Mouse (Mus musculus) natural killer cell, adult 2 months (primary cell): ENCODE results near the gene Gm11569.
"Not testable (repeated sequence)": the region's sequence is repeated elsewhere in the genome, so short reads cannot be mapped to it uniquely, and the experiment has no call there.

Source experiments
- DNase-seq, 2 experiments: peaks; one replicate each; pipeline ENCODE4 v3.0.0; 2022; ENCODE audit warnings: low spot score in 2 of 2

Gene Gm11569

GRCm38 (mm10) chr11:99798832-99799231 is at the start of gene Gm11569:
Gene Gm11569 (minus strand): TSS chr11:99798932.
- not testable (repeated sequence) for DNase-seq

GRCm38 (mm10) chr11:99846746-99847145 is 48.0 kb upstream of the Gm11569 start:
- DNase-seq: no peak

GRCm38 (mm10) chr11:99842185-99842584 is 43.5 kb upstream of the Gm11569 start:
- DNase-seq: no peak

GRCm38 (mm10) chr11:99837966-99838365 is 39.2 kb upstream of the Gm11569 start, which contains the start of gene 2300003K06Rik:
Gene 2300003K06Rik (minus strand): TSS chr11:99838066.
- no peak for DNase-seq

GRCm38 (mm10) chr11:99815566-99815965 is 16.8 kb upstream of the Gm11569 start, which contains the start of gene Gm11564:
Gene Gm11564 (minus strand): TSS chr11:99815666.
- not testable (repeated sequence) for DNase-seq

- DNase-seq: not testable (repeated sequence)
Observed at GRCm38 (mm10) chr11:99809792-99810191, 11.1 kb upstream of the Gm11569 start, which contains the start of gene Krtap4-13. Gene Krtap4-13 (minus strand): TSS chr11:99809892.

- DNase-seq: not testable (repeated sequence)
Observed at GRCm38 (mm10) chr11:99804346-99804745, 5.6 kb upstream of the Gm11569 start, which contains the start of gene Gm11554. Gene Gm11554 (minus strand): TSS chr11:99804446.

- DNase-seq: no peak
Observed at GRCm38 (mm10) chr11:99793367-99793766, 5.4 kb downstream of the Gm11569 start, which contains the start of gene Gm11596. Gene Gm11596 (minus strand): TSS chr11:99793467.

GRCm38 (mm10) chr11:99784900-99785299 is 13.8 kb downstream of the Gm11569 start, which contains the start of gene Krtap4-9:
Gene Krtap4-9 (plus strand): TSS chr11:99785200.
- not testable (repeated sequence) for DNase-seq

GRCm38 (mm10) chr11:99780604-99781003 is 18.1 kb downstream of the Gm11569 start, which contains the start of gene Krtap4-8:
Gene Krtap4-8 (minus strand): TSS chr11:99780704.
- DNase-seq: no peak

GRCm38 (mm10) chr11:99778401-99778800 is 20.3 kb downstream of the Gm11569 start:
- DNase-seq: no peak

- not testable (repeated sequence) for DNase-seq
Observed at GRCm38 (mm10) chr11:99772813-99773212, 25.9 kb downstream of the Gm11569 start, which contains the start of gene Gm11595. Gene Gm11595 (minus strand): TSS chr11:99772913.

- DNase-seq: no peak
Observed at GRCm38 (mm10) chr11:99768410-99768809, 30.3 kb downstream of the Gm11569 start.

- DNase-seq: no peak
Observed at GRCm38 (mm10) chr11:99758877-99759276, 39.9 kb downstream of the Gm11569 start.
